Mouse (Mus musculus) hindlimb bud, embryonic 11.5 days (tissue): ENCODE data around the gene Spcs3.
"Not testable (repeated sequence)": the region's sequence is repeated elsewhere in the genome, so short reads cannot be mapped to it uniquely, and the experiment has no call there.

Source experiments
- DNase-seq: peaks from one replicate; pipeline ENCODE4 v3.0.0-alpha.2; 2012; ENCODE audit warnings: low read depth, low spot score; ENCODE audit errors: extremely low spot score

Spcs3 gene

GRCm38 (mm10) chr8:54529382-54530296, at the start of gene Spcs3, which contains the start of gene Asb5:
Gene Spcs3 (minus strand): TSS chr8:54529998.
Gene Asb5 (plus strand): TSS chr8:54529580.
- DNase-seq: peak; percentile 83

DNA sequence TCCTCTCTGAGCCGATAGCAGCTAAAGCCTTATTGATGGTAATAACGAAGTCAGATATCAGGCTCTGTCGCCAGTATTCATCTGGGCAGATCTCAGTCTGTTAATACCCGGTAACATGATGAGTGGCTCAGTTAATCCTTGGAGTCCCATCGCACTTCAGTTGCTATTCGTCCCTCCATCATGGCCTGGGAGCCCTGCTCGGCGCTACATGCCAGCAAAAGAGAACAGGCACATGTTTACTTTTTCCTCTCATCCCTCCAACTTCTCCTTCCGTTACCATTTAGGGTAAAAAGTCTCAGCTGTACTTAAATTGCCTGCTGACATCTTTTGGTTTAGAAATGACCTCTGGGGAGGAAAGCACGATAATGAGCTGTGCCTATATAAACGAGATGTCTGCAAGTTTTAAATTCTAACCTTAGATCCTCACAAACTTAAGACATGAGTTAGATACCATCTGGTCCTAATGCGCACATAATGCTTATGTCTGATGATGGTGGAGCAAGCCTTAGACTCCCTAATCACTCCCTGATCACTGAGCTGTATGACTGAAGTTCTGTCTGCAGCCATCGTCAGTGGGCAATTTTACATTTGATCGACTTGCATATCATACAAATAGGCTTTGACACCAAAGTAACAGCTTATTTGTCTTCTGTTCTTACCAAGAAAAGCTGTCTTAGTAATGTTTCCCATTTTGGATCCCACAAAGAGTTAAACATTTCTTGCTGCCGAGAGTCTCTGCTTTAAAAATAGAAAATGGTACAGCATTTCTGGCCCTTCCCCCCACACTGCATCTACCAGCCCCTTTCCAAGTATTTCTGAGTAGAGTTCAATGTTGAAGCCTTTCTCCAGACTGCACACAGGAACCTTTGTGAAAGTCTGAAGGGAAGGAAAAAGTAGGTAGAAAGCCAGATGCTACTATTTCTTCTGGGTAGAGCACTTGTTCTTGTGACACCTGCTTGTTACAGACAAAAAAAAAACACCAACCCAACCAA, 41.1 kb upstream of the Spcs3 start:
- DNase-seq: no peak

DNA sequence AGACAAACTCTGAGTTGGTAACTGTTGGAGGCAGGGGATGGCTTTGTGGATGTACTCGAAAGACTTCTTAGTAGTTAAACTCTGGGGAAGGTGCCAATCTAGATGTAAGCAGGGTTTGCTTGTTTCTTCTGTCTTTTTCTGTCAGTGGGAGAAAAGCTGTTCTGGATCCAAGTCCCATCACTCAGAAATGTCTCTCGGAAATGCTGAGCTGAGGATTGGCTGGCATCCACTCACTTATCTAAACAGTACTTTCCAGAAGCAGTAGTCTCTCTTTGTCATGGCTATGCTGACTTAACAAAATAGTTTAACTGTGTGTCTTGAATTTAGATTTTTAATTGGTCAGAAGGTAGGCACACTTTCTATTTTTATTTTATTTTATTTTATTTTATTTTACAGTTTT, 37.4 kb upstream of the Spcs3 start:
- no peak for DNase-seq

- DNase-seq: no peak
Measured at GRCm38 (mm10) chr8:54565603-54566260, 35.9 kb upstream of the Spcs3 start.

DNA sequence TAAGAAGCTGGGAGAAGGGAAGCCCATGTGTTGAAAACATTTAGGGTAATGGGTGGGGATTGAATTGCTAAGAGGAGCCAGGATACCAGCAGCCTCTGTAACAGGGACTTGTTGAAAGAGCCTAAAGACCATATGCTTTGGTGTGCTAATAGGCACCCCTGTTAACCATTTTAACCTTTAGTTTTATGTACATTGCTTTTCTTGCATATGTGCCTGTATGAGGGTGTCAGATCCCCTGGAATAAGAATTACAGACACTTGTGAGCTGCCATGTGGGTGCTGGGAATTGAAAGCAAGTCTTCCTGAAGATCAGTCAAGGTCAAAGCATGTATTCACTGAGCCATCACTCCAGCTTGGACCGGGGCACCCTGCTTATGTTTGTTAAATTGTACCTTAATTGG, 35.4 kb upstream of the Spcs3 start:
- DNase-seq: no peak

GRCm38 (mm10) chr8:54562137-54562536, 32.3 kb upstream of the Spcs3 start:
- no peak for DNase-seq

- no peak for DNase-seq
Measured at GRCm38 (mm10) chr8:54554921-54555320, 25.1 kb upstream of the Spcs3 start.

- DNase-seq: no peak
Measured at GRCm38 (mm10) chr8:54550026-54550574, 20.3 kb upstream of the Spcs3 start.

DNA sequence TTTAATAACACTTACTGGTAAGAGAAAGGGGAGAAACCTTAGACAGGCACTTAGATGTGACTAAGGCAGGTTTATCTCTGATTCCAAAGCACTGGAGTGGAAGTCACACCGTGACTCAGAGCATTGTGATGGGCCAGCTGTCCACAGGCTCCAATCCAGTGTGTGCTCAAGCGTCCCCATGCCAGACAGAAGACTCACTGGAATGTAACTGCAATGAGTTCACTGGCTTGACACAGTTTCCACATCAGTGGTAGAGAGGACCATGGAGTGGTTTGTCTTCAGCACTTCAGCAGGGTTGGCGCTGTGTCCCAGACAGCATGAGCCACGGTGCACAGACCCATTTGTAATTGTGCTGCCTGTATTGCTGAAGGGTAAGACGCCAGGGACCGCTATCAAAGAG, 18.6 kb upstream of the Spcs3 start:
- no peak for DNase-seq

- DNase-seq: no peak
Measured at GRCm38 (mm10) chr8:54541331-54541730, 11.5 kb upstream of the Spcs3 start.

DNA sequence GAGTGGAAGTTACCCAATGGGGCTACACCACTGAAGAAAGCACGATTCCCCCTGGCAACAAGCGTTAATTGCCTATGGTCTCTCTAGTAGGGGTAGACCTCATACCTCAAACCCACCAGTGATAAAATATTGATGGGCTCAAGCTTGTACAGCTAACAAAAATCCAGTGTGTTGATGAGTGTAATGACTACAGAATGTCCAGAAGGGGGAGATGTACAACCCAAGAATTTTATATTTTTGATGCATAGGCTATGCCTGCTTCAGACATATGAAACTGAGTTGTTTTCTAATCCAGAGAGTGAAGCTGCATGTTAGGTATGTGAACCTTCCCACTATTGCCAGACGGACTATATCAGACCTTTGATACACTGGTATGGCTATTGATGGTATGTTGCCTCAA, 7.5 kb upstream of the Spcs3 start:
- no peak for DNase-seq

- DNase-seq: no peak
Measured at GRCm38 (mm10) chr8:54535172-54535571, 5.4 kb upstream of the Spcs3 start.

DNA sequence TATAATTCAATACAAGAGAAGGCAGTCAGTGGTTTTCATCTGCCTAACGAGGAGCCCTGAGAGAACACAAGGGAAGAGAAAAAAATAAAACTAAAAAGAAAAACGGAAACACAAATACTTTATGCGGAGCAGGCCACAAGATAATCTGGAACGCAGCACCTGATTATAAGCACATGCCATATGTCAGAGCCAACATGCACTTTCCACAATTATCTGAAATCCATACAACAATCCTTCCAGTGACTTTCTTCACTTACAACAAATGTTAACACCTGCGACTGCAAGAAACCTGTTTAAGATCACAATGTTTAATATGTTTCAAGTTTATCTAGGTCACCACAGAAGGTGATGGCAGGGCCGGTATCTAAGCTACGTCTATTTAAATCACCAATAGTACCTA, 1.2 kb downstream of the Spcs3 start:
- DNase-seq: no peak

DNA sequence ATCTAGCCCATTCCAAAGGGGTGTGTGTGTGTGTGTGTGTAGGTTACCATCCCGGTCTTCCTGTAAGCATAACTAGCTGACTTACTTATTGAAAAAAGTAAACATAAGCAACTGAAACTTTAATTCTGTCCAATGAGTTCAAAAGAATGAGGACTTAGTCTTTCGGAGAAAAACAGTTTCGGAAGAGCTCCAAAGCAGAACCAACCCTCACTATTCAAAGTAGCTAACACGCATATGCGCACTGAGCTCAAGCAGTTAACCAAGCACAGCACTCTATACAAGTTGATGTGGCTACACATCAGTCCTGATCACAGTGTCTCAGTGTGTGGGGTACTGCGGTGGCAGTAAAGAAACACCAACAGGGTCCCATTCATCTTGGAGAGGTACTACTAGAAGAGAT, 3.1 kb downstream of the Spcs3 start:
- DNase-seq: no peak

GRCm38 (mm10) chr8:54525606-54526005, 4.2 kb downstream of the Spcs3 start:
- DNase-seq: no peak

DNA sequence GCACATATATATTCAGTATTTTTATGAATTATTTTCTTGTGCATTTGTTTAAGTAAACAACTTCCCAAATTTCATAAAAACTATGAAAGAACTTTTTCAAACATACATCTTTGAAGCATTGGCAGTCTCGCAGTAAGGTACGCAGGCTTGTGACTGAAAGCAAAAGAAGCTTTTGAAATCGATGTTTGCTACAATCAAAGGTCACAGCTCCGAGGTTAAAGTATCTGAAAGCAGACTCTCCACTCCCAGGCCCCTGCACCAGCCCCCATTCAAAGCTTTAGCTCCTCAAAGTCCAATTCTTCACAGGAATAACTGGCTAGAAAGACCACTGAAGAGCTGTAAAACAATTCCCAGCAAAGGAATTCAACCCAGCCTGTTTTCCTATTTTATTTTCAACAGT, 9.3 kb downstream of the Spcs3 start:
- DNase-seq: no peak

DNA sequence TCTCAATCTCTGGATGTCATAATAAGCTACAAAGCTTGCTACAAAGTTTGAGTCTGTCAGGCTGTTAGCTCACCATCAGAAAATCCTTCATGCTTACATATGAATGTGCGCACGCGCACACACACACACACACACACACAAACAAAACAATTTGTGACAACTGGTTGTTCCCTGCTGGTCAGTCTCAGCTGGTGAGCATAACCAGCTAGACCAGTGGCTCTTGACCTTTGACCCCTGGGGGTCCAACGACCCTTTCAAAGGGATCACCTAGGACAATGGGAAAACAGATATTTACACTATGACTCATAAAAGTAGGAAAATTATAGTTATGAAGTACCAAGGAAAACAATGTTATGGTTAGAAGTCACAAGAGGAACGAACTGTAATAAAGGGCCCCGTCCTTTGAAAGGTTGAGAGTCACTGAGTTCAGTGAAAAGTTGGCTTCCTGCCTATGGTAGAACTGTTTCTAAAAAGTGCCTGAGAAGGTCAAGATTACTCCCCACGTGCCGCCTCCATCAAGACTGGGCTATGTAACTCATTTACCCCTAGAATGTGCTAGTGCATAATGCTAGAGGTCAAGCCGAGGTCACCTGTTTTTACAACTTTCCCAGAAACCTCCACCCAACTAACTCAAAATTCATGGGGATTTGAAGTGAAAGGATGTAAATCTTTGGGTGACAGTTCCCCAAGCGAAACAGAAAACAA, 10.9 kb downstream of the Spcs3 start:
- no peak for DNase-seq

GRCm38 (mm10) chr8:54512200-54512599, 17.6 kb downstream of the Spcs3 start:
- not testable (repeated sequence) for DNase-seq

- DNase-seq: no peak
Measured at GRCm38 (mm10) chr8:54511791-54512190, 18.0 kb downstream of the Spcs3 start.

- no peak for DNase-seq
Measured at GRCm38 (mm10) chr8:54509221-54509721, 20.5 kb downstream of the Spcs3 start.
